Mouse (Mus musculus) testis, postnatal 10 days (tissue): Measurements from ENCODE around the gene Gypa.
A peak's percentile ranks its signal among the peaks of the same experiment; 100 is the strongest.

Experiments used
- DNase-seq: peaks from one replicate; pipeline ENCODE4 v3.0.0; 2021; ENCODE audit warnings: low spot score

Gypa gene

GRCm38 (mm10) chr8:80493523-80494345, at the start of gene Gypa:
Gypa (plus strand) TSS chr8:80493781.
- no peak for DNase-seq

GRCm38 (mm10) chr8:80444534-80445072, 49.0 kb upstream of the Gypa start:
- DNase-seq: no peak

GRCm38 (mm10) chr8:80447217-80447616, 46.4 kb upstream of the Gypa start:
- DNase-seq: no peak

GRCm38 (mm10) chr8:80451938-80452690, 41.5 kb upstream of the Gypa start:
- no peak for DNase-seq

DNA sequence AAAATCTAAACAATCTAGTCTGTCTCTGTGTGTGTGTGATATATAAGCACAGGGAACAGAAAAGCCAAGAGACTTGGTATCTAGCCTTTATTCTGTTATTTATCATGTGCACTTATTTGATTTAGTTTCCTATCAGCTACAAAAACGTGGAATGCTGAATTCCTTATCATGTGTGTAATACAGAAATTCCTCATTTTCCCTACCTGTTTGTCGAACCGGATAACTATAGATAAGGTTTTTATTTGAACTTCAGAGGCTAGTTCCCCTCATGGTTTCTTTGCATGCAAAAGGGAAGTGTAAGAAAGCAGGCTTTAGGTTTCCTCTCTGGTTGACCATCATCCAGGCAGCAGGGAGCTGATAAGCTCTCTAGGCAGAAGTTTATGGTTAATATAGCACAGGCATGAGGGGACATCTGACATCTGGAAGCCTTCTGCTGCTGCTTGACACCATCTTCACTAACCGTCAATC, 30.1 kb upstream of the Gypa start:
- no peak for DNase-seq

DNA sequence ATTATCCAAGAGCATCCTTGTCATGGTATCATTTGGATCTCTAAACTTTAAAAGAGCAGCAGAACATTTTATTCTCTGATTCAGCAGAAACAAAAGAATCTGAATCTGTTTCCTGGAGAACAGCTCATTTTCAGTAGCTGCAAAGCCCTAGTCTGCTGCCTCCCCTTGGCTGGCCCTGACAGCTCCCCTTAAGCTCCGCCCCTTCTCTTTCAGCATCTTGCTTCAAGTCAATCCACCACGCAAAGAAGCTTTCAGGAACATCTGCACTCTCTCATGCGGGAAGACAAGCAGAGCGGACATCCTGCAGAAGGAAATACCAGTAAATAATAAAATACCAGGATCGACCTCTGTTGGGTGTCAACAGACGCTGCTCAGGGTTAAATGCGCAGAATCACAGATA, 18.6 kb upstream of the Gypa start:
- no peak for DNase-seq

GRCm38 (mm10) chr8:80478156-80478555, 15.4 kb upstream of the Gypa start:
- no peak for DNase-seq

DNA sequence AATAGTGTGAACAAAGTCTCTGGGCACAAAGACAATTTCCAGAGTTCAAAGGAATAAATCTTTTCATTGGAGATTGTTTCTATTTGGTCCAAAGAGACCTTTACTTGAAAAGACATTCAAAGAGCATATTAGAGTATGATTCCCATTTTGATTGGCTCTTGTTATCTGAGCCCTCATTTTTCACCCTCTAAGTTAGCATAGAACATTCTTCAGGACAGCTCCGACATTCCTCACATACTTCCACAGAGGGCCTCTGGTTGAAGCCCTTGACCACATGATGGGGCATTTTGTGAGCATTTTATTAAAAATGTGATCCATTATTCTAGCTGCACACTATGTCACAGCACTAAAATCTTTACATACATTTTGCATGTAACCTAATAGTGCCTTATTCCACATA, 14.5 kb upstream of the Gypa start:
- no peak for DNase-seq

DNA sequence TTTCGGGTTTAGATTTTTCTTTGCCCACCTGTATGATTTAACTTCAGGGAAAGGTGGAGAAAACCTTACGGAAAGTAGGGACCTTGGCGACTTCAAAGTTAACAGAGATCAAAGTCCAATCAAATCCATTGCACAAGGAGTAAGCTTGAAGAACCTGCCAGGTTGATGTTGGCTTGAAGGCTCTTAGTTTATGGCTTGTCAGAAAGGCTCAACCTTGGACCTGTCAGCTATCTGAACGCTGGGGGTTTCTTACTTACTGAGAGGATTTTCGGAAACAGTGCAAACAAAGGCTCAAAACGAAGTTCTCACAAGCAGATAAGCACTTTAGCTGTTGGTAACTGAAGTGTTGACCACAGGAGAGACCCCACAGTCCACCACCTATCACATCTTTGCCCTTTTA, 11.4 kb upstream of the Gypa start:
- no peak for DNase-seq

GRCm38 (mm10) chr8:80482822-80483774, 10.5 kb upstream of the Gypa start:
- no peak for DNase-seq

GRCm38 (mm10) chr8:80491562-80491961, 2.0 kb upstream of the Gypa start:
- no peak for DNase-seq

DNA sequence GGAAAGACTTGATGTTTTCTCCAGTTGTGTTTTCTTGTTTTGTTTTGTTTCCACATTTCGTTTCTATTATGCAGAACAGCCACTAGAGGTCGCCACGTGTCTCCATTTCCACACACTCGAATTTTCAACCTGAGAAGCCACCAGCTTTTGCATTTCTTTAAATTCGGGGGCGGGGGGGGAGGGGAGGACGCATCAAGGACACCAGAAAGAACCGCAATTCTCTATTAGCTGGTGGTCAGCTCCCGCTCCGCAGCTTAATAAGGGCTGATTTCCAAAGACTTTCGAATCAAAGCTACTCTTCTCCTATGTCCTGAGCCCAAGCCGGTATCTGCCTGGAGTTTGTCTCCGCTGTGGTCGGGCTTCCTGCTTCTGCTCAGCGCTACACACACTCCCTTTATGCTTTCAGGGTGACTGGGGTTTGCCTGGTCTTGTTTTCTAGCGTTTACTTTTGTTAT, 567 bp upstream of the Gypa start:
- DNase-seq: peak; percentile 72

DNA sequence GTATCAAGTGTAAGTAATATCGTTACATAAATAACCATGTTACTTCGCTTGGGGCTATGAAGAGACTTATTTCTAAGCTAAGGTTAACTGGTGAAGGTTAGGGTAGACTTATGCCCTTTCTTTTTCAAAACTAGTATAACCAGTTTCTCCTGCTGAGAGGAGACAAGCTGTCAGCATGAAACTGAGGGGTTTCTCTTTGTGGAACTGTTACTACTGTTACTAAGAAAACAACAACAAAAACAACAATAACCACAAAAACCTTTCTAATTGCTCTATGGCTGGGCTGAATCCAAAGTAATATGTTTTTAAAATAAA, 722 bp downstream of the Gypa start:
- DNase-seq: no peak

GRCm38 (mm10) chr8:80494819-80495218, 1.2 kb downstream of the Gypa start:
- DNase-seq: no peak

GRCm38 (mm10) chr8:80495527-80495926, 1.9 kb downstream of the Gypa start:
- no peak for DNase-seq

DNA sequence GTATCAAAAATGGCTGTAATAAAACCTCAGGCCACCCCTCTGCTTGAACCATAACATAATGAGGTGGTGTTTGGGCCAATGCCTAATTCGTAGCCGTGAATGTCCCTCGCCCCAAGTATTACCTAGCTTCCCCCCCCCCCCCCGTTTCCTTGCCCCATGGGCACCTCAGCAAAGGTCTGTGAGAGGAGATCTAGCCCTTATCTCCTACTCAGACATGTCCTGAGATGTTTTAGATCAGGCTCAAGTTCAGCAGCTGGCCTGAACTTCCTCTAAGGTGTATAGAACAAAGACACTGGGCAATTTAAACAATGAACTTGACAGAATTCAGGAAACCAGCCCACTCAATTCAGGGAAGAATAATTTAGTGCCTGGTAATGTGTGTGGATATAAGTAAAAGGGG, 3.7 kb downstream of the Gypa start:
- DNase-seq: no peak

GRCm38 (mm10) chr8:80500244-80500643, 6.7 kb downstream of the Gypa start:
- DNase-seq: no peak

- no peak for DNase-seq
Observed at GRCm38 (mm10) chr8:80500773-80501172, 7.2 kb downstream of the Gypa start.

- DNase-seq: no peak
Observed at GRCm38 (mm10) chr8:80501283-80501682, 7.7 kb downstream of the Gypa start.

DNA sequence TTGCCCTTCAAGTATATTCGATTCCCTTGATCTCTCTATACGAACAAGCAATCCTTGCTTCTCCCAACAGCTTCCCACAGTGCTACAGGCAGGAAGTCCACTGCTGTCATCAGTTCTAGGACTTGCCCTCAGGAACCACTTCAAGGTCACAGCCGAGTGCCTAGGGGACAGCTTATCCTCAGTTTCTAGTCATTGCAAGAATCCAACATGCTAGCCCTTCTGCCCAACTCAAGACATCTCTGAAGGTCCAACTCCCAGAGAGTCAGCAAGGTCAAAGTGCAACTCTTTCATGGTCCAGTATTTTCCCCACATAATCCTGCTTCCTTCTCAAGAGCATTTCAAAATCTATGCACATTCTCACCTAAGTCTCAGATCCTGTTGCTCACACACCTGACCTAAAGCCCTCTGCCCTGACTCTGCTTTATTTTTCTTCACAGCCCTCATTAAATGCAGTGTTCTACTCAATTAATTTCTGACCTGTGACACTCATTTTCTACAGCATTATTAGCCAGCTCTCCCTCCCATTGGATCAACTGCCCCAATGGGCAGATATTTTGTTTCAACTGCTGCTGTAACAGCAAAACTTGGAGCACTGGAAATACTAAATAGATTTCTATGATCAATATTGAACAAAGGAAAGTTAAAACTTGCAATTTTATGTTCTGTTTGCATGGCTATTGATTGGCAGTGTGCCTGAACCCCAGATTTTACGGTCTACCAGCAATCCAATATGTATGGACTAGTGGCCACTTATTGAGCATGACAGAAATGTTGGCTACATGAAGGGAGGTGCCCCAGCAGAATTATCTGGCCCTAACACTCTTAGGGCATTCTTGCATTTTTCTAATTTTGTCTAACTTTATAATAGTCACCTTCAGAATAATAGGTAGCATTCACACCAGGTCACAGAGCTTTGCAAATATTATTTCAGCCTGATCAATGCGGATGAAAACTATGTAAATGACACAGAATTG, 33.1 kb downstream of the Gypa start:
- DNase-seq: no peak

DNA sequence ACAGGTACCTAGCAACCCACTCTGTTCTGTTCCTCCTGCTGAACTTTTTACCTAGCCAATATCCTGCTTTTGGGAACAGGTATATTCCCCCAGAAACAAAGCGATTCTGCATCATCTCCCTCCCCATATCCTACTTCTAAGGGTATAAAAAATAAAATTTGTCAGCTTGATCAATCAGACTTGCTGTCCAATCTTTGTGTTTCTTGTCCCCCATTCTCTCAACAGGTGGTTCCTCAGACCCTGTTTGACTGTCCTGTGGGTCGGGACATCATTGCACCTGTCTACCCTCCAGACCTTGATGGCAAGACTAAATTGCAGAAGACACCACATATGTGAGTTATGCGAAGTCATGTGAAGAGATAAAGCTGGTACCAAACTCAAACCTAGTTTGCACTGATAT, 48.3 kb downstream of the Gypa start:
- DNase-seq: no peak
